ENCODE assay signal across 9 mouse cellular contexts in genomic region chr5:8243064-8243615, GRCm38 (mm10).
DNase-seq lines count a peak whose midpoint lies in the region; ATAC-seq lines count a peak whose summit lies in the region.
"Had no signal": no experiment of that assay in that cellular context is flagged by ENCODE, and none has a peak within 500 bp of the region (broad histone marks: within the 10 kb centered on the region; RNA-seq: fewer than 3 reads in every experiment).

No protein-coding gene starts in this region.

- 45% methylated on average over 4 of the region's 4 CpGs for WGBS in forebrain, embryonic 15.5 days
- WGBS in neural tube, embryonic 12.5 days = 67% methylated on average over 4 of the region's 4 CpGs

- H3K36me3 ChIP-seq in forebrain, embryonic 15.5 days = no peaks in the 10 kb centered on the region
- no peaks in the 10 kb centered on the region for H3K36me3 ChIP-seq in neural tube, embryonic 12.5 days

- no peak overlapping the region for H3K9ac ChIP-seq in forebrain, embryonic 15.5 days (replicated peaks)
- no peak overlapping the region for H3K9ac ChIP-seq in neural tube, embryonic 12.5 days

- no peaks in the 10 kb centered on the region for H3K9me3 ChIP-seq in forebrain, embryonic 15.5 days
- no peaks in the 10 kb centered on the region for H3K9me3 ChIP-seq in neural tube, embryonic 12.5 days

- peak; percentile 48; the same call in 1 of the 2 replicates for ATAC-seq in forebrain, embryonic 15.5 days (replicated peaks)
- 0 out of 2 replicates have a peak, but pooled peaks have one; percentile 33 for ATAC-seq in neural tube, embryonic 12.5 days (ENCODE audit: low FRiP score, low read depth)

- no peak overlapping the region for H3K27ac ChIP-seq in forebrain, embryonic 15.5 days (replicated peaks)
- H3K27ac ChIP-seq in neural tube, embryonic 12.5 days = no peak overlapping the region

- H3K4me3 ChIP-seq in forebrain, embryonic 15.5 days = no peak overlapping the region
- no peak overlapping the region for H3K4me3 ChIP-seq in neural tube, embryonic 12.5 days
- H3K4me3 ChIP-seq: myocyte had no signal

- no peak overlapping the region for H3K4me2 ChIP-seq in forebrain, embryonic 15.5 days (replicated peaks)
- no peak overlapping the region for H3K4me2 ChIP-seq in neural tube, embryonic 12.5 days (replicated peaks)

- peak; percentile 7 for DNase-seq in embryo, embryonic 10 days (ENCODE audit: low spot score)
- no peak for DNase-seq in embryo, embryonic 9.5 days (ENCODE audit: extremely low spot score)
- peak; percentile 3 for DNase-seq in lung, adult 18-20 months
- no peak for DNase-seq in lung, postnatal 36 days
- no peak for DNase-seq in thymus, postnatal 25 days
- no peak for DNase-seq in kidney, adult 18-20 months

- no peaks in the 10 kb centered on the region for H3K4me1 ChIP-seq in forebrain, embryonic 15.5 days
- no peaks in the 10 kb centered on the region for H3K4me1 ChIP-seq in neural tube, embryonic 12.5 days

- no peaks in the 10 kb centered on the region for H3K27me3 ChIP-seq in forebrain, embryonic 15.5 days
- H3K27me3 ChIP-seq in neural tube, embryonic 12.5 days (replicated peaks) = no peaks in the 10 kb centered on the region

Comparison
In these comparisons a context has a peak if more than half of its experiments do, and no peak if none do; other contexts are left out.
1. DNase-seq: peak in embryo, embryonic 10 days (single experiment) and lung, adult 18-20 months (2 of 2); none in embryo, embryonic 9.5 days (single experiment), lung, postnatal 36 days (single experiment), thymus, postnatal 25 days (single experiment) and kidney, adult 18-20 months (single experiment).